Mouse (Mus musculus) liver, adult 2 months (tissue): ENCODE data around the gene Ctnnal1. TPM values are rescaled to one million over a fixed set of nuclear protein-coding genes. Genes with fewer than 3 reads are reported as not detected.

Experiments
- DNase-seq: peaks from one replicate; pipeline ENCODE4 v3.0.0-alpha.2; 2011; ENCODE audit warnings: low read depth, low spot score; ENCODE audit errors: extremely low read depth
- H3K27ac ChIP-seq: fragments of 200-500 bp; replicated peaks from 2 replicates; pipeline ENCODE4 v1.5.1; 2012; ENCODE audit warnings: low read depth, mild to moderate bottlenecking, control low read depth, inconsistent platforms, low read length; ENCODE audit not compliant: insufficient read depth
- H3K27me3 ChIP-seq: fragments of 200-500 bp; 2 replicates; pipeline ENCODE4 v1.6.1; 2012; ENCODE audit warnings: mild to moderate bottlenecking, moderate library complexity, low read length, inconsistent platforms; ENCODE audit not compliant: control insufficient read depth, insufficient read depth
- H3K36me3 ChIP-seq: fragments of 200-500 bp; 2 replicates; pipeline ENCODE4 v1.6.1; 2012; ENCODE audit warnings: low read length, inconsistent platforms; ENCODE audit not compliant: control insufficient read depth, insufficient read depth
- H3K4me1 ChIP-seq: fragments of 200-500 bp; 2 replicates; pipeline ENCODE4 v1.6.1; 2011; ENCODE audit warnings: low read length; ENCODE audit not compliant: control insufficient read depth, insufficient read depth
- H3K4me3 ChIP-seq: fragments of 200-500 bp; 2 replicates; pipeline ENCODE4 v1.5.1; 2011; ENCODE audit warnings: low read depth, mild to moderate bottlenecking, control low read depth, low read length, moderate library complexity; ENCODE audit not compliant: insufficient read depth
- H3K79me2 ChIP-seq: fragments of 200-500 bp; 2 replicates; pipeline ENCODE4 v1.6.1; 2012; ENCODE audit warnings: inconsistent platforms, mild to moderate bottlenecking, low read length, moderate library complexity; ENCODE audit not compliant: control insufficient read depth, insufficient read depth
- H3K9ac ChIP-seq: fragments of 200-500 bp; 2 replicates; pipeline ENCODE4 v1.6.1; 2012; ENCODE audit warnings: low read depth, mild to moderate bottlenecking, control low read depth, inconsistent platforms, low read length
- CTCF ChIP-seq: fragments of 200-500 bp; IDR thresholded peaks from 2 replicates; pipeline ENCODE4 v1.5.1; 2011; ENCODE audit warnings: low read depth, low read length, control low read depth
- POLR2A ChIP-seq: fragments of 200-500 bp; IDR thresholded peaks from 2 replicates; pipeline ENCODE4 v1.6.1; 2011; ENCODE audit warnings: low read length, control low read depth; ENCODE audit not compliant: insufficient read depth; ENCODE audit errors: extremely low read depth
- WGBS: fragments of 180-500 bp; shearing (Covaris S2); methylation state at CpG from one replicate; pipeline ENCODE4 v1.1.7; 2018; 5-methylcytosine and 5-hydroxymethylcytosine counted together
- polyA plus RNA-seq: library from polyadenylated mRNA; depleted of rRNA; stranded (reverse); fragments of >200 nt; gene quantifications from 2 replicates; pipeline ENCODE4 v1.2.3, GENCODE M21; 2012
- total RNA-seq: library from RNA; depleted of rRNA; stranded (reverse); fragments of >200 nt; gene quantifications from 2 replicates; pipeline ENCODE4 v1.2.3, GENCODE M21; 2014

Ctnnal1 gene
- total and polyA plus RNA-seq, 2 experiments = 1.5 to 3.9 TPM

DNA sequence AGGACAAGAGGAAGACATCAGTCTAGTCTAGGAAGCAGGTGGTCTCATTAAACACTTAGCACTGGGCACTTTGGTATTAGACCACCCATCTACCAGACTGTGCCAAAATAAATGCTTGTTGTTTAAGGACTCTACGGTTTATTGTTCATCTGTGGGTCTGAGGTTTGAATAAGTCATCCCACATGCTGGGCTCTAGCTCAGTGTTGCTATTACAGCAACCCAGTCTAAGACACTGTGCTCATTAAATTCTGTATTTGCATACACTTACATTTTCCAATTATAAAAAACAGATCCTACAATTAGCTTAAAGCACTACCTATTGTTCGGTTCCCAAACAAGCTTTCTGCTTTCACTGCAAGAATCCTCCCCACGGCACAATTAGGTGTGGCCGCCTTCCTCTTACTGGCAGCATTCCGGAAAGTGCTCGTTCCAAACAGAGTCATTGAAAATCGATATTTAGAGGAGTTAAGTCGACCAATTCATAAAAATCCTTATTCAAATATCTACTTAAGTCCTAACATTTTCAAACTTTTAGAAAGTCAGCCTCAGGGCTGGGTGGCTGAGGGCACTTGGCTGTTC lies 8.5 kb downstream of the Ctnnal1 start:
- H3K36me3 ChIP-seq = no peaks in the 10 kb centered on the region
- H3K27me3 ChIP-seq = no peaks in the 10 kb centered on the region
- TF ChIP-seq CTCF (no peak), POLR2A (no peak)
- H3K4me1 ChIP-seq = no peaks in the 10 kb centered on the region
- H3K4me3 ChIP-seq = no peak overlapping the region
- H3K27ac ChIP-seq = no peak overlapping the region
- no peaks in the 10 kb centered on the region; the same call in 1 of the 2 replicates for H3K79me2 ChIP-seq
- no peak for DNase-seq
- WGBS = 85% methylated on average over 8 of the region's 8 CpGs
- H3K9ac ChIP-seq = no peak overlapping the region

DNA sequence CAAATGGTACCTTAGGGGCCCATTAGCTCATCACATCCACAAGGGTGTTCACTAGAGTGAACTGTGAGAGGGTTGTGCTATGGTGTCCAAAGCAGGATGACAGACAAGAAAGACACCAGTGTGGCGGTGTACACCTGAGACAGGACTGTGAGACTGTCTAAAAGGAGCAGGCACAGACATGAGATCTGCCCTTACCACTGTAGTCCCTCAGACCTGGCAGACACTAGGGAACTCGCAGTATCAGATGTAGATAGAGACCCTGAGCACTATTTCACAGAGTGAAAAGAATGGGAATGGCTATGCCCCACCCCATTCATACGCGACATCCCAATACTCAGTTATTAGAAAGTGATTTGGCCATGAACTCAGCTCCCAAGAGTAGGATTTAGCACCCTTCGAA lies 9.1 kb downstream of the Ctnnal1 start:
- 93% methylated on average over 5 of the region's 5 CpGs for WGBS
- H3K4me1 ChIP-seq = no peaks in the 10 kb centered on the region; the same call in 1 of the 2 replicates

DNA sequence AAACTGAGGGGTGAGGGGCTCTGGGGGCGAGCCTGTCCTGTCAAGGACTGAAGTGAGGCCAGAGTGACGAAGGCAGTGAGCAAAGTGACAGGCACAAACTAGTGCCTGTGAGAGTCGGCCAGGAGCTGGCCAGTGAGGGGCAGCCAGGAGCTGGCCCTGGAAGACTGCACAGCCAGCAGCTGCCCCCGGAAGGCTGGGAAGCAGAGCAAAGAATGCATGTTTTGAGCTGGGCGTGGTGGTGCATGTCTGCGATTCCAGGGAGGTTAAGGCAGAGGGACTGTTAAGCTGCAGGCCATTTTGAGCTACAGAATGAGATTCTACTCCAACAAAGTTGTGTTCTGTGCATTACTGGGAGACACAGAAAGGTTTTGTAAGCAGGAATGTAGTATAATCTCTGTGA lies 14.3 kb downstream of the Ctnnal1 start:
- TF ChIP-seq POLR2A (no peak), CTCF (no peak)
- WGBS = 51% methylated on average over 6 of the region's 6 CpGs

More for the DNA sequence above, 9.1 kb downstream of the Ctnnal1 start:
- TF ChIP-seq POLR2A (no peak), CTCF (no peak)
- H3K9ac ChIP-seq = no peak overlapping the region
- no peak overlapping the region for H3K27ac ChIP-seq
- no peaks in the 10 kb centered on the region; the same call in 1 of the 2 replicates for H3K79me2 ChIP-seq
- no peaks in the 10 kb centered on the region for H3K27me3 ChIP-seq
- H3K36me3 ChIP-seq = no peaks in the 10 kb centered on the region
- no peak for DNase-seq
- H3K4me3 ChIP-seq = no peak overlapping the region

DNA sequence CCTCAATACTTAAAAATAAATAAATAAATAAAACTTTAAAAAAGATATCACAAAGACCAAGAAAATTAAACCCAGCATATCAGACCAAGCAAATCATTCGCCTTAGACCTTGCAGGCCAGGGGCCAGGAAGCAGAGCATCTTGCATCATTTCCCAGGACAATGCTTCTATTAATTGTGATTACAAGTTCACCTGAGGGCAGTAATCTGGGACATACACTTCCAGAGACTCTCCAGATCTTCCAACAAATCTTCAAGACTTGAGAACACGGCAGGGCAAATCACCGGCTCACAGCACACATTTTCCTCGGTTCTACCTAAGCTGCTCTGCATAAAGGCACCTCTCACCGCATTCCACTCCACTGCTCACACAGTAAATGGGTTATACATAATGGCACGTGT lies 16.9 kb downstream of the Ctnnal1 start:
- H3K9ac ChIP-seq = no peak overlapping the region
- no peak overlapping the region for H3K27ac ChIP-seq
- TF ChIP-seq POLR2A = no peak
- TF ChIP-seq CTCF = no peak
- H3K4me3 ChIP-seq = no peak overlapping the region
- 0 out of 2 replicates have a peak, but pooled peaks cover 2% of the 10 kb centered on the region for H3K79me2 ChIP-seq
- H3K4me1 ChIP-seq = peaks cover 2% of the 10 kb centered on the region; the same call in 1 of the 2 replicates
- DNase-seq = no peak
- 87% methylated on average over 6 of the region's 6 CpGs for WGBS
- H3K27me3 ChIP-seq = no peaks in the 10 kb centered on the region
- no peaks in the 10 kb centered on the region for H3K36me3 ChIP-seq

More for the DNA sequence above, 14.3 kb downstream of the Ctnnal1 start:
- Histone ChIP-seq H3K79me2 (peaks cover 2% of the 10 kb centered on the region; the same call in 1 of the 2 replicates), H3K27me3 (no peaks in the 10 kb centered on the region), H3K27ac (no peak overlapping the region), H3K9ac (no peak overlapping the region; the same call in 1 of the 2 replicates), H3K36me3 (no peaks in the 10 kb centered on the region), H3K4me3 (no peak overlapping the region), H3K4me1 (peaks cover 2% of the 10 kb centered on the region; the same call in 1 of the 2 replicates)
- DNase-seq = no peak

DNA sequence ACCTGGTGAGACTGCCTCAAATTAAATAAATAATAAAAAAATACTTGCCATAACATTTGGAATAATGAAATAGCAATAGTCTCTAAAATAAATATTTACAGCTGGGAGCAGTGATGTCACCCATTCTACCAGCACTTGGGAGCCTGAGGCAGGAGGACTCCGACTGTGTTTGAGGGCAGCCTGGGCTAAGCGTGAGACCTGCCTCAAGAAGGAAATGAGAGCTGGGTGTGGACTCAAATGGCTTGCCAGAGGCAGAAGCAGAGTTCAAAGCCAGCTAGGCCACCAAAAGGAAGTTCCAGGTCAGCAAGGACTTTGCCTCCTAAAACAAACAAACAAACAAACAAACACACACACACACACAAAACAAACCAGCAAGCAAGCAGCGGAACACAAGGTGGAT lies 17.6 kb downstream of the Ctnnal1 start:
- Histone ChIP-seq H3K4me3 (no peak overlapping the region), H3K4me1 (peaks cover 4% of the 10 kb centered on the region; the same call in 1 of the 2 replicates), H3K9ac (no peak overlapping the region), H3K27me3 (no peaks in the 10 kb centered on the region), H3K79me2 (0 out of 2 replicates have a peak, but pooled peaks cover 2% of the 10 kb centered on the region), H3K27ac (no peak overlapping the region), H3K36me3 (no peaks in the 10 kb centered on the region)
- no peak for DNase-seq
- 83% methylated on average over 3 of the region's 3 CpGs for WGBS
- TF ChIP-seq POLR2A (no peak), CTCF (no peak)

DNA sequence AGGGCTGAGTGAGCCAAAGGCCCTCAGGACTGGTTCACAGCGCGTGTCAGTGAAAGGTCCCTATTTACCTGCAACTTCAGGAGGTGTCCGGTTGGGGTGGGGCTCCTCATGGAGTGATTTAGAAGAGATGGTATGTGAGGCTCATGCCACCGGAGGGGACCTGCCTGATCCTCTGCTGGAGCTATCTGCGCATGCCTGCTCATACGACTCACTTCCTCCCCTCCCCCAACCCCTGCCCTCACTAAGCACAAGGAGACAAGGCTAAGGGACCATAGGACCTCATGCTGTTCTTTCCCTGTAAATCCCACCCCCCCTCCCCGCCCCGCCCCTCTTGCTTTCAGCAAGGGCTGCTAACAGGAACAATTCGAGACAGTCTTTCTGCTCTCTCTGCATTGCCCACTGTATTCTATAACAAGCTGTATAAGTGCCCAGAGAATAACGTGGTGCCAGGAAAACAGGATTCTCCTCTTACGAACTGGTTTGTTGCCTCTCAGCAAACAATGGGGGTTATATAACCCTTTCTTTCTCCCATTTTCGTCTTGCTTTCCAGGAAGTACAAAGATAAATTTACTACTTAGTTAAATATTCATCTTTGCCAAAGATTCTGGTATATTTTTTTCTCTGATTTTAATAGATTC lies 19.0 kb downstream of the Ctnnal1 start:
- H3K27ac ChIP-seq = no peak overlapping the region
- TF ChIP-seq POLR2A (no peak), CTCF (no peak)
- H3K4me3 ChIP-seq = no peak overlapping the region
- no peaks in the 10 kb centered on the region for H3K36me3 ChIP-seq
- 72% methylated on average over 12 of the region's 12 CpGs for WGBS
- H3K9ac ChIP-seq = no peak overlapping the region
- 0 out of 2 replicates have a peak, but pooled peaks cover 2% of the 10 kb centered on the region for H3K79me2 ChIP-seq
- H3K27me3 ChIP-seq = no peaks in the 10 kb centered on the region
- peaks cover 4% of the 10 kb centered on the region; the same call in 1 of the 2 replicates for H3K4me1 ChIP-seq
- no peak for DNase-seq
